Mouse (Mus musculus) bone marrow macrophage, adult 2 months (primary cell): ENCODE measurements around the gene Sept12.

ENCODE experiments used
- CTCF ChIP-seq: IDR thresholded peaks from 2 replicates; pipeline ENCODE4 v1.5.1; 2012; ENCODE audit warnings: low read depth, mild to moderate bottlenecking, low read length, moderate library complexity
- POLR2A ChIP-seq: IDR thresholded peaks from 2 replicates; pipeline ENCODE4 v1.6.1; 2012; ENCODE audit warnings: mild to moderate bottlenecking, low read depth, low read length, borderline replicate concordance

- TF ChIP-seq CTCF (no peak), POLR2A (no peak)
Measured at GRCm38 (mm10) chr16:5007067-5007466, 9.4 kb upstream of the Sept12 start, which contains the start of gene Smim22.
